Mouse (Mus musculus) megakaryocyte-erythroid progenitor cell, adult 5-6 weeks (primary cell): ENCODE measurements around the gene Gadd45b. TPM values are rescaled to one million over a fixed set of nuclear protein-coding genes. Genes with fewer than 3 reads are reported as not detected.

Experiments used
- ATAC-seq: replicated peaks from 2 replicates; pipeline ENCODE4 v1.8.0; 2016; ENCODE audit warnings: mild to moderate bottlenecking, inconsistent platforms; ENCODE audit not compliant: severe bottlenecking, poor library complexity, low FRiP score, low TSS enrichment
- total RNA-seq, 2 experiments: library from RNA; stranded (forward) in 1 of 2; stranded (reverse) in 1 of 2; fragments of 200-1000, 215-1000 nt in 1 of 2; fragments of >200 nt in 1 of 2; fragmentation: Nextera tagmentation in 1 of 2; gene quantifications; 2 replicates each; pipeline ENCODE4 v1.2.3; 2014 to 2017

Gene Gadd45b
- total RNA-seq, 2 experiments from 2014 or later = 8.7 TPM; not detected in 1

- no peak for ATAC-seq
Observed at GRCm38 (mm10) chr10:80949081-80949480, 19.2 kb downstream of the Gadd45b start.

- no peak for ATAC-seq
Observed at GRCm38 (mm10) chr10:80950314-80950713, 20.4 kb downstream of the Gadd45b start.

- no peak for ATAC-seq
Observed at GRCm38 (mm10) chr10:80951761-80952390, 22.0 kb downstream of the Gadd45b start.

- no peak for ATAC-seq
Observed at GRCm38 (mm10) chr10:80952449-80952848, 22.6 kb downstream of the Gadd45b start.

- no peak for ATAC-seq
Observed at GRCm38 (mm10) chr10:80954415-80954814, 24.5 kb downstream of the Gadd45b start.

GRCm38 (mm10) chr10:80954843-80955242, 25.0 kb downstream of the Gadd45b start:
- no peak for ATAC-seq

GRCm38 (mm10) chr10:80955536-80955935, 25.7 kb downstream of the Gadd45b start:
- ATAC-seq = peak; percentile 89

- no peak for ATAC-seq
Observed at GRCm38 (mm10) chr10:80956385-80956784, 26.5 kb downstream of the Gadd45b start.

GRCm38 (mm10) chr10:80956901-80957300, 27.0 kb downstream of the Gadd45b start:
- no peak for ATAC-seq

- no peak for ATAC-seq
Observed at GRCm38 (mm10) chr10:80957791-80958190, 27.9 kb downstream of the Gadd45b start.

- ATAC-seq = no peak
Observed at GRCm38 (mm10) chr10:80958979-80959637, 29.2 kb downstream of the Gadd45b start.

GRCm38 (mm10) chr10:80960551-80961508, 31.0 kb downstream of the Gadd45b start:
- no peak for ATAC-seq

GRCm38 (mm10) chr10:80962051-80962472, 32.2 kb downstream of the Gadd45b start:
- ATAC-seq = no peak

- ATAC-seq = no peak
Observed at GRCm38 (mm10) chr10:80962585-80962984, 32.7 kb downstream of the Gadd45b start.

- ATAC-seq = no peak
Observed at GRCm38 (mm10) chr10:80963031-80963975, 33.4 kb downstream of the Gadd45b start.

- no peak for ATAC-seq
Observed at GRCm38 (mm10) chr10:80966296-80966695, 36.4 kb downstream of the Gadd45b start.

GRCm38 (mm10) chr10:80967101-80967656, 37.3 kb downstream of the Gadd45b start:
- ATAC-seq = no peak

GRCm38 (mm10) chr10:80968106-80968505, 38.2 kb downstream of the Gadd45b start:
- no peak for ATAC-seq

- no peak for ATAC-seq
Observed at GRCm38 (mm10) chr10:80969298-80969697, 39.4 kb downstream of the Gadd45b start.
